Mouse (Mus musculus) urinary bladder, postnatal 25 days (tissue): Measurements from ENCODE around the gene Mmp3.
"Not testable (repeated sequence)": the region's sequence is repeated elsewhere in the genome, so short reads cannot be mapped to it uniquely, and the experiment has no call there.

Experiments used
- DNase-seq: peaks from one replicate; pipeline ENCODE4 v3.0.0; 2022; ENCODE audit warnings: low spot score

Gene Mmp3

GRCm38 (mm10) chr9:7445522-7445921 is at the start of gene Mmp3:
Mmp3 (plus strand) TSS chr9:7445822.
- DNase-seq, result no peak

- not testable (repeated sequence) for DNase-seq
Measured at GRCm38 (mm10) chr9:7396556-7396955, 49.1 kb upstream of the Mmp3 start.

GRCm38 (mm10) chr9:7453302-7453701 is 7.7 kb downstream of the Mmp3 start:
- DNase-seq, result no peak

- no peak for DNase-seq
Measured at GRCm38 (mm10) chr9:7470262-7470661, 24.6 kb downstream of the Mmp3 start.

- no peak for DNase-seq
Measured at GRCm38 (mm10) chr9:7483684-7484394, 38.2 kb downstream of the Mmp3 start.

GRCm38 (mm10) chr9:7501138-7501537 is 55.5 kb downstream of the Mmp3 start:
- no peak for DNase-seq

- DNase-seq, result no peak
Measured at GRCm38 (mm10) chr9:7502051-7502450, 56.4 kb downstream of the Mmp3 start, which contains the start of gene Mmp10. Mmp10 (plus strand) TSS chr9:7502352.
